Mouse (Mus musculus) embryonic facial prominence, embryonic 10.5 days (tissue): ENCODE measurements around the gene Slc22a12. TPM values are rescaled to one million over a fixed set of nuclear protein-coding genes. Genes with fewer than 3 reads are reported as not detected.

Experiments
- DNase-seq: peaks from one replicate; pipeline ENCODE4 v3.0.0-alpha.2; 2017; ENCODE audit warnings: low spot score
- H3K27ac ChIP-seq: fragments of 300-500 bp; sonication (generic); replicated peaks from 2 replicates; pipeline ENCODE4 v1.5.1; 2016; ENCODE audit warnings: mild to moderate bottlenecking
- H3K27me3 ChIP-seq: fragments of 300-500 bp; sonication (generic); replicated peaks from 2 replicates; pipeline ENCODE4 v1.6.1; 2016; ENCODE audit warnings: low read depth, mild to moderate bottlenecking; ENCODE audit not compliant: poor library complexity, severe bottlenecking
- H3K36me3 ChIP-seq: fragments of 300-500 bp; sonication (generic); replicated peaks from 2 replicates; pipeline ENCODE4 v1.6.1; 2016; ENCODE audit warnings: mild to moderate bottlenecking, moderate library complexity
- H3K4me1 ChIP-seq: fragments of 300-500 bp; sonication (generic); 2 replicates; pipeline ENCODE4 v1.6.1; 2016
- H3K4me3 ChIP-seq: fragments of 300-500 bp; sonication (generic); 2 replicates; pipeline ENCODE4 v1.5.1; 2016; ENCODE audit warnings: mild to moderate bottlenecking, moderate library complexity
- H3K9me3 ChIP-seq: fragments of 300-500 bp; sonication (generic); 2 replicates; pipeline ENCODE4 v1.6.1; 2016; ENCODE audit warnings: mild to moderate bottlenecking
- WGBS: fragments of 180-500 bp; shearing (Covaris S2); methylation state at CpG from one replicate; pipeline ENCODE4 v1.1.7; 2016; 5-methylcytosine and 5-hydroxymethylcytosine counted together
- polyA plus RNA-seq: library from polyadenylated mRNA; unstranded; fragments of >200 nt; fragmentation: Nextera tagmentation; extraction: Ambion mirVana; gene quantifications from 2 replicates; pipeline ENCODE4 v1.2.1, GENCODE M21; 2016

Slc22a12 gene
- polyA plus RNA-seq, 1 experiment from 2014 or later: not detected

DNA sequence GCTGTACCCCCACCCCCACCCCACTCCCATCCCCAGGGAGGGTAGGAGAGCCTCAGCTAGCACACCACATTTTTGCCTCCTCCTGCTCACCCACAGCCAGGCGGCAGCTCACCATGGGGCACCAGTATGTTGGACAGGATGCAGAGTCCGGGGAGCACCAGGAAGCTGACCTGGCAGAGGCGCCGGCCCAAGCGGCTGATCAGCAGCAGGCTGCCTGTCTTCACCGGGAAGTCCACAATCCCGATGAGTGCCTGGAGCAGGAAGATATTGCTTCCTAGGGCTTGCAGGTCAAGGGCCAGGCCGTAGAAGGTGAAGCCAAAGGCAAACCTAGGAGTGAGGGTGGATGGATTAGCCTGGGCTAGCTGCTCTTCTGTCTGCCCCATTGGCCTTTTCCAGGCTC is 5.3 kb downstream of the Slc22a12 start:
- no peak for DNase-seq
- Histone ChIP-seq H3K27me3 (peaks cover 51% of the 10 kb centered on the region), H3K4me1 (peaks cover 33% of the 10 kb centered on the region), H3K4me3 (no peak overlapping the region), H3K27ac (no peak overlapping the region), H3K9me3 (no peaks in the 10 kb centered on the region), H3K36me3 (no peaks in the 10 kb centered on the region)
- 63% methylated on average over 8 of the region's 8 CpGs for WGBS

DNA sequence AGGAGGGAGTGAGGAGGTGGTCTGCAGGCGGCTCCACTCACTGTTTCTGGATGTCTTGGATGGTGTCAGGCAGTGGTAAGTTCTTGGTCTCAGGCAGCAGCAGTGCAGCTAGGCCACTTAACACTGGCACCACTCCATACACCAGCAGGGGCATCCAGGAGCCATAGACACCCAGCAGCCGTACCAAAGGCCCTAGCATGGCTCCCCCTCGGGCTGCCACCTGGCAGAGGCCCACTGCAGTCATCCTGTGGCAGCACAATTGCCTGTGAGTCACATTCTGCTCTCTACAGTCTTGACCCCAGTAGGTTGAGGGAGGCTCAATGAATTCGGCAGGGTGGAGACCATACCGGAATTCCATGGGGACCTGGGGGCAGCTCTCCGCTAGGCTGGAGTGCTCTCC is 6.1 kb downstream of the Slc22a12 start:
- no peak for DNase-seq
- Histone ChIP-seq H3K4me3 (no peak overlapping the region), H3K36me3 (no peaks in the 10 kb centered on the region), H3K4me1 (peaks cover 41% of the 10 kb centered on the region), H3K9me3 (no peaks in the 10 kb centered on the region), H3K27me3 (peaks cover 60% of the 10 kb centered on the region), H3K27ac (no peak overlapping the region)
- WGBS: 69% methylated on average over 6 of the region's 6 CpGs

DNA sequence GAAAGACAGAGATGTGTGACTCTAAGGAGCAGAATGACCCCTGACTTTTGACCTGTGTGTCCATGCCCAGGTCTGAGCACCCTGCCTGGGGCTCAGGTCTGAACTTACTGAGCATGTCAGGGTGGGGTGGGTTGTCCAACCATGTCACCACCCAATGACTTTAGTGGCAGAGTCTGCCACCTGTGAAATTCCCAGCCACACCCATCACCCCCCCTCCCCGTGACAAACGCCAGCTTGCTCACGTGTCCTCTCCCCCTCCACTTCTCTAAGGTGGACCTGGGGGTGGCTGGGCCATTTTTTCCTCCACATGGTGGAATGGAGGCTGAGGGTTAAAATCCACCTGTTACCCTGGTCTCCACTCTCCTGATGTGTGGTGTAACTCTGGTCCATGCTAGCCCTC is 6.6 kb downstream of the Slc22a12 start:
- DNase-seq: no peak
- no peak overlapping the region for H3K4me3 ChIP-seq
- peaks cover 46% of the 10 kb centered on the region for H3K4me1 ChIP-seq
- no peaks in the 10 kb centered on the region for H3K9me3 ChIP-seq
- 74% methylated on average over 3 of the region's 3 CpGs for WGBS
- no peaks in the 10 kb centered on the region for H3K36me3 ChIP-seq
- no peak overlapping the region for H3K27ac ChIP-seq
- peaks cover 65% of the 10 kb centered on the region for H3K27me3 ChIP-seq

DNA sequence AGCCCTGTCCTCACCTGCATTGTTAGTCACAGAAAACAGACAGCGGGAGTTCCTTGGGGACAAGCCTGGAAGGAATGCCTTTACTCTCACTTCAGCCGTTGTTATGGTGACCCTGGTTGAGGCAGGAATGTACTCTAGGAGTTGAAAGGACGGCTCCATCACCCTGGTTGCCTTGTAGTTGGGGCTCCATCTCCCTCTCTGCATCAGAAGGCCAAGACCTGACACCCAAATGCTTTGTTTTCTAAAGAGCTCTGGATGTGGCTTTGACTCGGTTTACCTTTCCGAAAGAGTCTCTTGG is 8.8 kb downstream of the Slc22a12 start:
- no peaks in the 10 kb centered on the region for H3K9me3 ChIP-seq
- H3K27ac ChIP-seq: peak overlapping the region; percentile 63; the same call in 1 of the 2 replicates
- 44% methylated on average over 5 of the region's 5 CpGs for WGBS
- peaks cover 82% of the 10 kb centered on the region for H3K27me3 ChIP-seq
- no peak for DNase-seq
- no peak overlapping the region for H3K4me3 ChIP-seq
- peaks cover 60% of the 10 kb centered on the region for H3K4me1 ChIP-seq
- H3K36me3 ChIP-seq: no peaks in the 10 kb centered on the region

DNA sequence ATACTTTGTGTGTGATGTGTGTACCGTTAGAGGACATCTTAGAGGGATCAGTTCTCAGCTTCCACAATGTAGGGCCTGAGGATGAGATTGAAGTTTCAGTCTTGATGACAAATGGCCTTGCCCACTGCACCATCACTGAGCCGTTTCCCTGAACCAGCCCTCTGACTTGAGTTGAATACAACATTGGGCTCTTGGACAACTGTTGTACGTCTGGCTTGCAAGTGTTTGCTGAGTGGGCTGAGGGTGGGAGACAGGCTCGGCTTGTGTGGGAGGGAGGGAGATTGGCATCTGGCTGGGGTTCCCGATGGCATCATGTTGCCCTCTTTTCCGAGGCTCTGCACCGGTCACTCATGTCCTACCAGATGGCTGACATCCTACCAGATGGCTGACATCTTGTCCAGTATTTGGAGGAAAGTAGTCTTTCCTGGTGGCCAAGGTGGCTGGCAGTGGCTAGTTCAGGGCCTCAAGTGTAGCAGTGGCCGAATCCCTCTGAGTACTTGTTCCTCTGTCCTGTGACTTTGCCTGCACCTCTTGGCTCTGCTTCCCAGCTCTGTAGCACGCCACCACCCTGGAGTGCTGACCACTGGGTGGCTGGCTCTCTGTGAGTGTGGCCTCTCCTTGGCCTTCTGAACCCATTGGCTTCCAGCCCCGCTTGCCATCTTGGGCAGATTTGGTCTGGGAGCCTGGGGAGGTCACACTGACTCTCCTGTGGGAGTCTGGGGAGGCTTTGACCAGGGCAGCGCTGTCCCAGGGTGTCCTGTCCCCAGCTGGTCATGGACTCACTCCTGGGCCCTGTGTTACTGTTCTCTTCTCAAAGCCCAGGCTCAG is 9.3 kb downstream of the Slc22a12 start:
- Histone ChIP-seq H3K9me3 (no peaks in the 10 kb centered on the region), H3K27me3 (peaks cover 82% of the 10 kb centered on the region), H3K36me3 (no peaks in the 10 kb centered on the region), H3K27ac (peak overlapping the region; percentile 63; the same call in 1 of the 2 replicates), H3K4me3 (0 out of 2 replicates have a peak overlapping the region, but pooled peaks have one; percentile 18), H3K4me1 (peaks cover 65% of the 10 kb centered on the region)
- no peak for DNase-seq
- 74% methylated on average over 11 of the region's 11 CpGs for WGBS

DNA sequence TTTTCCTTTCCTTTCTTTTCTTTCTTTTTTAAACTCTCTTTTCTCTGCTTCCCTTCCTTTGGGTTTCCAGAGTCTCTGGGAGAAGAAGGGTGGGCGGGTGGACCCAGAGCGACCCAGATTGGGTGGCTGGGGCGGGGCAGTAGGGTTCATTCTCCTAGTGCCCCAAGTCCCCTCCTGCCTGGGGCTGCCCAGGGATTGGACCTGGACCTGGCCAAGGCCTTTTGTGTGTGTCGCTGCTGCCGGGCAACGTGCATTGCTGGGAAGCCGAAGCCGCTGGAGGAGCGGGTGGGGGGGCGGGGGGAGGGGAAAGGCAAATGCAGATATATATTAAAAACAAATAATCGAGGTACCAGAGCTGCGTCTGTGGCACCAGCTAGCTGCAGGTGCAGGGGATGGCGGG is 10.2 kb downstream of the Slc22a12 start:
- Histone ChIP-seq H3K9me3 (no peaks in the 10 kb centered on the region), H3K4me3 (peak overlapping the region; percentile 57), H3K27me3 (peaks cover 80% of the 10 kb centered on the region), H3K27ac (peak overlapping the region; percentile 75), H3K36me3 (no peaks in the 10 kb centered on the region), H3K4me1 (peaks cover 74% of the 10 kb centered on the region)
- no peak for DNase-seq
- 9% methylated on average over 13 of the region's 13 CpGs for WGBS

DNA sequence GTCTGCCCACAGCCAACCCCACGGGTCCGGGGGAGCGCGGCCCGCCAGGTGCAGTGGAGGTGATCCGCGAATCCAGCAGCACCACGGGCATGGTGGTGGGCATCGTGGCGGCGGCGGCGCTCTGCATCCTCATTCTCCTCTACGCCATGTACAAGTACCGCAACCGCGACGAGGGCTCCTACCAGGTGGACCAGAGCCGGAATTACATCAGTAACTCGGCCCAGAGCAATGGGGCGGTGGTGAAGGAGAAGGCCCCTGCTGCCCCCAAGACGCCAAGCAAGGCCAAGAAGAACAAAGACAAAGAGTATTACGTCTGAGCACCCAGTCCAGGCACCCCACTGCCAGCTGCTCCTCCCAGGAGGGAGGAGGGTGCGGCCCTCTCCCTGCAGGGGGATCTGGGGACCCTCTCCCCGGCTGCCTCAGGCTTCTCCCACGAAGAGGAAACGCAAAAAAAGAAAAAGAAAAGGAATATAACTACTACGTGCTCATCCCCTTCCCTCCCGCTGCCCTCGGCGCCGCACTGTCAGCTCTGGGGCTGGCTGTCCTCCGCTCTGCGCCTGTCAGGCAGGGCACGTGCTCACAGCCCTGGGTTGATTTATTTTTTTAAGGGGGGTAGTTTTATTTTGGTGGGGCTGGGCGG is 10.9 kb downstream of the Slc22a12 start:
- peaks cover 73% of the 10 kb centered on the region for H3K27me3 ChIP-seq
- peak; percentile 55 for DNase-seq
- H3K4me1 ChIP-seq: peaks cover 72% of the 10 kb centered on the region

DNA sequence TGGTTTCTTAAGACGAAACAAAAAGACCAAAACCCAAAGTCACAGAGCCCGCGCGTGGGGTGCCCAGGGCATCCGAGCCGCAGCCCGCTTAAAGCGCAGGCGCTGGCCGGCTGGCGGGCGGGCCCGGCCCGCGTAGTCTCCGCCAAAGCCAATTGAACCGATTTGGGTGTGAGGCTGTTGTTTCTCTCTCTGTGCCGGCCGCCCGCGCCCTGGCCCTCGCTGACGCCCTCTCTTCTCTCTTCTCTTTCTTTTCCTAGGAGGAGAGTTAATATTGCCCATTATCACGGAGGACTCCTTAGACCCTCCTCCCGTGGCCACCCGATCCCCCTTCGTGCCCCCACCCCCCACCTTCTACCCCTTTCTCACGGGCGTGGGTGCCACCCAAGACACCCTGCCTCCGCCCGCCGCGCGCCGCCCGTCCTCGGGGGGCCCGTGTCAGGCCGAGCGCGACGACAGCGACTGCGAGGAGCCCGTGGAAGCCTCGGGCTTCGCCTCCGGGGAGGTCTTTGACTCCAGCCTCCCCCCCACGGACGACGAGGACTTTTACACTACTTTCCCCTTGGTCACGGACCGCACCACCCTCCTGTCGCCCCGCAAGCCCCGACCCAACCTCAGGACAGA is 11.7 kb downstream of the Slc22a12 start:
- 1% methylated on average over 56 of the region's 56 CpGs for WGBS
- peak; percentile 64 for DNase-seq
- Histone ChIP-seq H3K36me3 (no peaks in the 10 kb centered on the region), H3K4me3 (peak overlapping the region; percentile 57), H3K4me1 (peaks cover 69% of the 10 kb centered on the region), H3K27me3 (peaks cover 64% of the 10 kb centered on the region), H3K27ac (peak overlapping the region; percentile 75), H3K9me3 (no peaks in the 10 kb centered on the region)

More for the DNA sequence above, 10.9 kb downstream of the Slc22a12 start:
- whole genome bisulfite sequencing: under 1% methylated on average over 36 of the region's 36 CpGs
- peak overlapping the region; percentile 57 for H3K4me3 ChIP-seq
- no peaks in the 10 kb centered on the region for H3K36me3 ChIP-seq
- H3K9me3 ChIP-seq: no peaks in the 10 kb centered on the region
- H3K27ac ChIP-seq: peak overlapping the region; percentile 75

DNA sequence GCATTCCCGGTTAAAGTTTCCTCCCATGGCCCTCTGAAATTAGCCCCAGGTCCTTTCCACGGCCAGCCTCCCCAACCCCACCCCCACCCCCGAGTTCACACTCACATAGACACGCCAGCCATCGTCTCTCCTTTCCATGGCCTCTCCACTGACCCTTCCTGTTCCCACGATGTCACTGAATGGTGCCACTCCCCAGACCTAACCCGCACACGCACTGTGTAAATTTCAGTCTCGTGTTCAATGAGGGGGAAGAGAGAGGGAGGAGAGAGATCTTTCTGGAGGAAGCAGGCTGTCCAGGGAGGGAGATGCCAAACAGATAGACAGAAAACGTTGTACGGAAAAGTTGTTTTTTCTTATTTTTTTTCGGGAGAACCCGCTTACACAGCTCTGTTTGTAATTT is 12.5 kb downstream of the Slc22a12 start:
- Histone ChIP-seq H3K4me3 (peak overlapping the region; percentile 33; the same call in 1 of the 2 replicates), H3K27ac (peak overlapping the region; percentile 41; the same call in 1 of the 2 replicates), H3K9me3 (no peaks in the 10 kb centered on the region), H3K4me1 (peaks cover 67% of the 10 kb centered on the region), H3K36me3 (no peaks in the 10 kb centered on the region), H3K27me3 (peaks cover 58% of the 10 kb centered on the region)
- WGBS: 20% methylated on average over 13 of the region's 13 CpGs
- no peak for DNase-seq

DNA sequence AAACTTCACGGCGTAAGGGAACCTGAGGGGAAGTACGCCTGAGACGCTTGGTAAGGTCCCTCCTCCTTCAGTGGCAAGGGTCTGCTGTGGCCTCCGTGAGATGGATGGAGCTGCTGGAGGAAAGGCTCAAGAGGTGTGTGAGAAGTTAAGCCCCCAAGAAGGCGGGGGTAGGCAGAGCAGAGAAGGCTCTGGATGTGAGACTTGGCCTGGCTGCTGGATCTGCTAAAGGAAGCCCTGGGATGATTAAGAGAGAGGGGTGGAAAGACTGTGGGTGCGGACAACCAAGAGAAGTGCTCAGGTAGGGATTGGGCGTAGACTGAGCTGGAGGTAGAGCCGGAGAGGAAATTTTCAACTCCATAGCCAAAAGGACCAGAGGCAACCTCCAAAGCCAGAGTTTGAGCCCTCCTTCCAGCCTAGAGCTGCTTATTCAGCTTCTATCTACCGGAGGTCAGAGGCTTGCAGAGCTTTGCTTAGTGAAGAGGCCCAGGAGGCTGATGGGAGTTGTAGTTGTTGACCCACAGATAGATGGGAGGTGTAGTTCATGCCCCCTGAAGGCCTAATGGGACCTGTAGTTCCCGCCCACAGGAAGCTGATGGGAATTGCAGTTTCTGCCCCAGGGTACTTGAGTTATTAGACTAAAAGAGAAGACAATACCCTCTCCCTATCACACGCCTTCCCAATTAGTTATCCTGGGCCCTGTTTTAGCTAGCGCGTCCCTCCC is 13.4 kb downstream of the Slc22a12 start:
- 55% methylated on average over 14 of the region's 14 CpGs for WGBS
- Histone ChIP-seq H3K27ac (peak overlapping the region; percentile 55), H3K9me3 (no peaks in the 10 kb centered on the region), H3K27me3 (peaks cover 49% of the 10 kb centered on the region), H3K4me3 (peak overlapping the region; percentile 33; the same call in 1 of the 2 replicates), H3K36me3 (no peaks in the 10 kb centered on the region), H3K4me1 (peaks cover 63% of the 10 kb centered on the region)
- DNase-seq: peak; percentile 64

DNA sequence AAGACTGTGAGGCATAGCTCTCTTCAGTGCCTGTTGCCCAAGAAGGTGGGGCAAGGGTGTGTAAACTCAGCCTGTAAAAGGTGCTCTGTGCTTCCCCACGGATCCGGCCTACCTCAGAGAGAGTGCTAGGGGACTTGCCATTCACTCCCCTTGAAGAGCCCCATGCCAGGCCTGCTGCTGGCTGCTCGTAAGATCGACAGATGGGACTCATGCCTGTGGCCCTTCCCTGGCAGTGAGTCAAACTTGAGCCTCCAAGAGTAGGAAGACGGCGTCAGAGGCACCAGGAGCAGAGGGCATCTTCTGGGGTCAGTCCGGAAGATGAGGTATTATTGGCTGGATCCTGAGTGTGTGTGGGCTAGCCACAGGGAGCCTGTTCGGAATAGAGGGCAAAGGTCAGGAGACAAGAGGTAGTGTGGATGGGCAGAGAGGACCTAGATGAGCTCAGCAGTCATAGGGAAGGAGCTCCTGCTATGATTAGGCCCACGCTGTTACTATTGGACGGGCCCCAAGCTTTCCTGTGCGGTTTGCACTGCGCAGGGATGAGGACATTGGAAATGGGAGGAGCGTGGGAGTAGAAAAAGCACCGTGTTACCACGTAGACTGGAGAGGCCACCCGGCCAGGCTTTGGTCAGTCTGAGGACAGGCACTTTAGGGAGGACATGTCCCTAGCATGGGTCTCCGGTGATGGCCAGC is 14.8 kb downstream of the Slc22a12 start:
- no peaks in the 10 kb centered on the region for H3K9me3 ChIP-seq
- 80% methylated on average over 17 of the region's 17 CpGs for WGBS
- peak overlapping the region; percentile 17; the same call in 1 of the 2 replicates for H3K4me3 ChIP-seq
- H3K36me3 ChIP-seq: no peaks in the 10 kb centered on the region
- H3K27ac ChIP-seq: no peak overlapping the region
- H3K4me1 ChIP-seq: peaks cover 49% of the 10 kb centered on the region
- H3K27me3 ChIP-seq: peaks cover 35% of the 10 kb centered on the region
- DNase-seq: no peak

DNA sequence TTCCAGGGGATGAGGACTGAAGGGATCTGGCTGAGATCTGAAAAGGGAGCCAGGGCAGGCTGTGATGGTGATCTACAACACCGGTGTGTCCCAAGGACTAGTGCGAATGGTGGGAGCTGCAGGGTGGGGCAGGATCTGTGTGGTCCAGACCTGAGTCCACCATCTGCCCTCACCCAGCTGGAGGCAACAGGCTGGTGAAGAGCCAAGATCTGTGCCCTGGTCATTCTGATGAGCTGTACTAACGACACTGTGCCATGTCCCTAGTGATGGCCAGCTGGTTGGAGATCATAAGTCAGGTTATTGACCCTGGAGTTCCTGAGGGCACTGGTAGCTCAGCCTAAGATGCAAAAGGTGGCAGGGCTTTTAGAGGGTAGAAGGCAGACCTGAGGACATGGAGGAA is 15.4 kb downstream of the Slc22a12 start:
- Histone ChIP-seq H3K4me3 (no peak overlapping the region), H3K27me3 (peaks cover 29% of the 10 kb centered on the region), H3K9me3 (no peaks in the 10 kb centered on the region), H3K4me1 (peaks cover 45% of the 10 kb centered on the region), H3K27ac (no peak overlapping the region), H3K36me3 (no peaks in the 10 kb centered on the region)
- WGBS: 85% methylated on average over 3 of the region's 3 CpGs
- no peak for DNase-seq
